In genomic region chr11:105964691-105965090, GRCm38 (mm10) we compare ENCODE assay signal across 16 mouse cellular contexts. TPM values are rescaled to one million over a fixed set of nuclear protein-coding genes. Genes with fewer than 3 reads are reported as not detected.
DNase-seq lines count a peak whose midpoint lies in the region; ATAC-seq and TF ChIP-seq lines count a peak whose summit lies in the region.
"Had no signal": no experiment of that assay in that cellular context is flagged by ENCODE, and none has a peak within 500 bp of the region (broad histone marks: within the 10 kb centered on the region; RNA-seq: fewer than 3 reads in every experiment).

No protein-coding gene starts in this region.

- peaks cover 7% of the 10 kb centered on the region; the same call in 1 of the 2 replicates for H3K4me1 ChIP-seq in kidney, postnatal 0 days (replicated peaks; ENCODE audit: insufficient read depth, low read length)
- peaks cover 17% of the 10 kb centered on the region for H3K4me1 ChIP-seq in testis, adult 2 months (ENCODE audit: control insufficient read depth, insufficient read depth, low read length)

- 0 out of 2 replicates have a peak, but pooled peaks cover 11% of the 10 kb centered on the region for H3K27me3 ChIP-seq in kidney, postnatal 0 days (ENCODE audit: insufficient read depth, low read length)
- H3K27me3 ChIP-seq in testis, adult 2 months (ENCODE audit: control insufficient read depth, insufficient read depth, low read length): no peaks in the 10 kb centered on the region

- no peak for TF ChIP-seq POLR2A in testis, adult 2 months (IDR thresholded peaks at IDR 0.05; ENCODE audit: control insufficient read depth, low read depth, low read length)

- peak; percentile 38 for TF ChIP-seq CTCF in kidney, postnatal 0 days (IDR thresholded peaks at IDR 0.05; ENCODE audit: low read depth)
- TF ChIP-seq CTCF in testis, adult 2 months (IDR thresholded peaks at IDR 0.05; ENCODE audit: control insufficient read depth, insufficient read depth, insufficient replicate concordance, low read depth, low read length): peak; percentile 60; the same call in 1 of the 2 replicates

- no peak overlapping the region for H3K27ac ChIP-seq in kidney, postnatal 0 days
- H3K27ac ChIP-seq in testis, adult 2 months (ENCODE audit: control insufficient read depth, insufficient read depth, low read depth, low read length): no peak overlapping the region
- H3K27ac ChIP-seq: embryonic facial prominence, embryonic 12.5 days; forebrain, embryonic 13.5 days; liver, embryonic 13.5 days; midbrain, embryonic 12.5 days had no signal

- H3K36me3 ChIP-seq in kidney, postnatal 0 days (ENCODE audit: insufficient read depth, low read length): no peaks in the 10 kb centered on the region
- H3K36me3 ChIP-seq in testis, adult 2 months (ENCODE audit: control insufficient read depth, insufficient read depth, low read length): no peaks in the 10 kb centered on the region
- H3K36me3 ChIP-seq: embryonic facial prominence, embryonic 12.5 days; liver, embryonic 13.5 days; midbrain, embryonic 12.5 days had no signal

- no peak overlapping the region for H3K4me3 ChIP-seq in kidney, postnatal 0 days (replicated peaks; ENCODE audit: low read depth, low read length)
- H3K4me3 ChIP-seq in testis, adult 2 months (ENCODE audit: control insufficient read depth, low read depth, low read length): no peak overlapping the region
- H3K4me3 ChIP-seq: embryonic facial prominence, embryonic 12.5 days; forebrain, embryonic 13.5 days; liver, embryonic 13.5 days; midbrain, embryonic 12.5 days had no signal

- H3K4me2 ChIP-seq in kidney, postnatal 0 days (ENCODE audit: low read length): no peak overlapping the region
- H3K4me2 ChIP-seq: embryonic facial prominence, embryonic 12.5 days; forebrain, embryonic 13.5 days; liver, embryonic 13.5 days; midbrain, embryonic 12.5 days had no signal

- no peak for DNase-seq in kidney, postnatal 0 days (ENCODE audit: low spot score)
- no peak for DNase-seq in kidney, postnatal 14 days
- DNase-seq in testis, postnatal 14 days (ENCODE audit: low spot score): no peak
- DNase-seq in NIH3T3 (ENCODE audit: low read depth): peak; percentile 45
- no peak for DNase-seq in adrenal gland, postnatal 14 days
- DNase-seq in gastrocnemius, postnatal 10 days: no peak
- DNase-seq: liver, embryonic 13.5 days had no signal

- H3K9me3 ChIP-seq in kidney, postnatal 0 days (replicated peaks; ENCODE audit: low read length): no peaks in the 10 kb centered on the region
- H3K9me3 ChIP-seq: embryonic facial prominence, embryonic 12.5 days; forebrain, embryonic 13.5 days; liver, embryonic 13.5 days; midbrain, embryonic 12.5 days had no signal

- no peak overlapping the region for H3K9ac ChIP-seq in kidney, postnatal 0 days (ENCODE audit: low read depth, low read length)
- H3K9ac ChIP-seq: embryonic facial prominence, embryonic 12.5 days; forebrain, embryonic 13.5 days; liver, embryonic 13.5 days; midbrain, embryonic 12.5 days had no signal

- ATAC-seq in kidney, postnatal 0 days (replicated peaks; ENCODE audit: low FRiP score, low read depth): no peak
- ATAC-seq: forebrain, embryonic 13.5 days had no signal

- WGBS in kidney, postnatal 0 days: 68% methylated on average over 5 of the region's 5 CpGs

RNA-seq across cellular contexts. Expression of gene Ace, which starts 3.1 kb away (rescaled TPM):
- polyA plus RNA-seq in kidney, postnatal 0 days (2015; fragmentation: Nextera tagmentation; extraction: Ambion mirVana): 24.4 and 26.0 TPM in 2 replicates
- polyA plus RNA-seq in testis, adult 2 months (2012; rRNA removed): 389 and 421 TPM in 2 replicates
- total RNA-seq in adrenal gland, postnatal 14 days (2021): 12.4 and 19.5 TPM in 2 replicates
- total RNA-seq in gastrocnemius, postnatal 10 days (2021): 10 to 100 TPM; 40.0 to 40.5 TPM

RNA-seq across cellular contexts. Expression of gene Cyb561, which starts 11.6 kb away (rescaled TPM):
- polyA plus RNA-seq in kidney, postnatal 0 days (2015; fragmentation: Nextera tagmentation; extraction: Ambion mirVana): 34.0 and 35.2 TPM in 2 replicates
- polyA plus RNA-seq in testis, adult 2 months (2012; rRNA removed): 21.8 and 36.1 TPM in 2 replicates
- total RNA-seq in adrenal gland, postnatal 14 days (2021): 142 and 145 TPM in 2 replicates
- total RNA-seq in gastrocnemius, postnatal 10 days (2021): 1 to 10 TPM; 5.8 to 6.6 TPM

RNA-seq across cellular contexts. Expression of gene Ace3, which starts 29.8 kb away (rescaled TPM):
- 0.06 TPM in 1 of 2 replicates, not detected in the other for polyA plus RNA-seq in kidney, postnatal 0 days (2015; fragmentation: Nextera tagmentation; extraction: Ambion mirVana)
- polyA plus RNA-seq in testis, adult 2 months (2012; rRNA removed): 78.7 and 82.6 TPM in 2 replicates
- not detected in 2 replicates for total RNA-seq in adrenal gland, postnatal 14 days (2021)
- total RNA-seq in gastrocnemius, postnatal 10 days (2021): not detected
- total RNA-seq: adrenal gland, adult 18-20 months; left cerebral cortex, adult 8-10 months had no signal
- polyA plus RNA-seq: embryonic facial prominence, embryonic 12.5 days; forebrain, embryonic 13.5 days; heart, postnatal 0 days; large intestine, adult 2 months; liver, embryonic 13.5 days; midbrain, embryonic 12.5 days; stomach, embryonic 16.5 days had no signal

RNA-seq across cellular contexts. Expression of gene Kcnh6, which starts 43.2 kb away (rescaled TPM):
- polyA plus RNA-seq in kidney, postnatal 0 days (2015; fragmentation: Nextera tagmentation; extraction: Ambion mirVana): 0.05 and 0.10 TPM in 2 replicates
- polyA plus RNA-seq in testis, adult 2 months (2012; rRNA removed): 0.41 and 0.46 TPM in 2 replicates
- total RNA-seq in adrenal gland, postnatal 14 days (2021): 0.15 and 0.41 TPM in 2 replicates
- total RNA-seq in gastrocnemius, postnatal 10 days (2021): not detected

Comparison
In these comparisons a context has a peak if more than half of its experiments do, and no peak if none do; other contexts are left out.
1. RNA of gene Cyb561, which starts 11.6 kb away (total RNA-seq): 142 to 145 TPM in adrenal gland, postnatal 14 days; 5.8 to 6.6 TPM in gastrocnemius, postnatal 10 days; every median in the first group is over 10 times any median in the second.